Mouse (Mus musculus) CH12.LX (cell line): ENCODE measurements around the gene Zdhhc21.

Experiments
- MAX ChIP-seq: IDR thresholded peaks from 2 replicates; pipeline ENCODE4 v1.6.1; 2011; ENCODE audit warnings: low read length, improper control_type of control experiment
- POLR2A ChIP-seq: IDR thresholded peaks from 2 replicates; pipeline ENCODE4 v1.6.1; 2011; ENCODE audit warnings: low read depth, mild to moderate bottlenecking, improper control_type of control experiment, low read length
- TCF12 ChIP-seq: IDR thresholded peaks from 2 replicates; pipeline ENCODE4 v1.6.1; 2014; ENCODE audit warnings: low read depth, mild to moderate bottlenecking, inconsistent platforms, low read length, improper control_type of control experiment

DNA sequence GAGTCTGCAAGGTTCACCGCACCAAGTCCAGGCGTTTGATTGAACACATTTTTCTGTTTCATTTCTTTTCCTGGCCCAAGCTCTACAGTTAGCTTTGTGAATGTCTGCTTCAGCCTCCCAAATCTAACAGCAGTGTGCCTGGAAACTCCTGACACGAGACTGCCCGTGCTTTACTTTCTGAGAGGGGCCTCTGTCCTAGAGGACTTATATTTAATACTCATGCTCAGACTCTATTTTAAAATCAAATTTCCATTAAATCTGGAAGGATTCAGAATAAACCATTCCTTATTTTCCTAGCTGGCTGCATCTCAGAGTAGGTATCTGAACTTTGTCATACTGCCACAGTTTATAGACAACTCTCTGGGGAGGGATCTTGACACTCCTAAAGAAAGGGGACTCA, 30.8 kb upstream of the Zdhhc21 start:
- TF ChIP-seq POLR2A (no peak), TCF12 (no peak), MAX (no peak)
